Mouse (Mus musculus): Measurements from ENCODE around the gene Nhsl1. TPM values are rescaled to one million over a fixed set of nuclear protein-coding genes. Genes with fewer than 3 reads are reported as not detected.

The Nhsl1 gene
- total RNA-seq (2021): 1 to 10 TPM; 6.6 to 7.5 TPM
- long read RNA-seq, experiment 1, partial matches to known transcripts: 4 of 4 reads
- long read RNA-seq, experiment 1, other reads (novel, unspliced or antisense): 0 of 4 reads
- long read RNA-seq, experiment 2, partial matches to known transcripts: 2 of 2 reads
- long read RNA-seq, experiment 2, other reads (novel, unspliced or antisense): 0 of 2 reads

DNA sequence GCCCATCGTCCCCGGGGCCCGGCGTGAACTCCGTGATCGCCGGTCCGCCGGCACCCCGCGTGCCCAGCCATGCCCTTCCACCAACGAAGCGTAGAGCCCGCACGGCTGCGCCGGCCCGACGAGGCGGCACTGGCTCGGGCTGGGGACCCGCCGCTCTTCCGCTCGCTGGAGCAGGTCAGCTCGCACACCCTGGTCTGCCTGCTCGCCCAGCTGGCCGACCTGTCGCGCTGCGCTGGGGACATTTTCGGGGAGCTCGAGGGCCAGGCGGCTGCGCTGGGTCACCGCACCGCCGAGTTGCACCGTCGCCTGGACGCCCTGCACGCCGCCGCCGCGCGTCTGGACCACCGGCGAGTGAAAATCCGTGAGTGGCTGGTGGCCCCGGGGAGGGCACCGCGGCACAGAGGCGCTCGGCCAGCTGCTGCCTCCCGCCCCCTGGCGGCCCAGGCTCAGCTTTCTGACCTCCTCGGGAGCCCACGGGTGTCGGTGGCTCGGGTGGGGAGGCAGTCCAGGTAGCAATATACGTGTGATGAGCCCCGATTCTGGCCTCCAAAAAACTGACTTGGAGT lies at the start of gene Nhsl1:
Gene Nhsl1, plus strand, starts transcription at position 70 of the 566 bp plus-strand sequence.
- peak; percentile 70 for DNase-seq
- intact Hi-C loops (cut with DNase I; ENCODE audit: low total_unique reads): no loop called here

- no peak for DNase-seq
- intact Hi-C loops (cut with DNase I; ENCODE audit: low total_unique reads): no loop called here
Measured at GRCm38 (mm10) chr10:18276090-18276734, 42.6 kb upstream of the Nhsl1 start.

DNA sequence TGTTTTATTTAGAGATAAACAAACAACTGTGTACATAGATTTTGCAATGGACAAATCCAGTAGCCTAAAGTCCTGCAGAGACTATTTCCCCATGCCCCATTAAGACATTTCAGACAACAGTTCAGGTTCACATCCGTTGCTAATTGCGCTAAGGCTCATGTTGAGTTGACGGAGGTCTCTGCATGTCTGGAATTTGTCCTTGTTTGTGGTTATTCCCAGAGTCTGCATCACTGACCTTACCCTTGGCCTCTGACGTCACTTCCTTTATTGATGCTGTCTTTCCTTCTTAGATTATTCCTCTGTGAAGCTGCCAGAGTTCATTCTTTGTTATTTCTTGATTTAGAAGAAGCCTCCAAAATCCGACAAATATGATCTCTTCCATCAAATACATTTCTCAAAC lies 34.8 kb upstream of the Nhsl1 start:
- intact Hi-C loops (cut with DNase I; ENCODE audit: low total_unique reads): no loop called here
- no peak for DNase-seq

DNA sequence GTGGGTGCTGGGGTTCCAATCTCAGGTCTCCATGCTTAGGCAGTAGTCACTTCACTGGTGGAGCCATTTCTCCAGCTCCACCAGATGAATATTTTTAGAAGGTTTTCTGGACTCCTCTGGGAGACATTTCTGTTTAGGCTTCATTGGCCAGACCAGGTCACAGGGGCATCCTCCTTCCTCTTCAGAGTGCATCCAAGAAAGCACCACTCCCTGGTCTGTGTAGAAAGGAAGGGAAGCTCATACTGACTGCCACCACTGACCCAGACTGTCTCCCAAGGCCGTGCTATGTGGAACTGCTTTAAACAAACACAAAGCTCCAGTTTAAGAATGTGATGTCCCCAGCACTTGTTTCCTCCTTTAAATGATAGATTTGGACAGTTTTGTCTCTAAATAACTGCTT lies 29.3 kb upstream of the Nhsl1 start:
- DNase-seq: no peak
- intact Hi-C loops (cut with DNase I; ENCODE audit: low total_unique reads): no loop called here

- no peak for DNase-seq
- intact Hi-C loops (cut with DNase I; ENCODE audit: low total_unique reads): no loop called here
Measured at GRCm38 (mm10) chr10:18305106-18305505, 13.7 kb upstream of the Nhsl1 start.

DNA sequence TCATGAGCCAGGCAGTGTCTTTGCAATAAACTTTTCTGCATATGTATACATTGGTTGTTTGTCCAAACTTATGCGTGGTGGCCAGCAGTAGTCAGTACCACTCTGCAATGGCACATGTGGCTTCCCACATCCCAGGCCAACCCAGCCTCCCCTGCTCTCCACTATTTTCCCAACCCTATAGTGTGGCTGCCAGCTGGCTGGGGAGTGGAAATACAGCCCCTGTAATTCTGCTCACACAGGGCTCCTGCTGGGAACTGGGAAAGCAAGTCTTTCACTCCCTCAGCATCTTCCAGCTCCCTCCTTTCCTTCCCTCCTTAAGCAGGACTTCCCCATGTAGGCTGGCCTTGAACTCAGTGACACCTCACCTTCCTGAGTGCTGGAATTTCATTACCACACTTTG lies 3.7 kb upstream of the Nhsl1 start:
- intact Hi-C loops (cut with DNase I; ENCODE audit: low total_unique reads): no loop called here
- no peak for DNase-seq

DNA sequence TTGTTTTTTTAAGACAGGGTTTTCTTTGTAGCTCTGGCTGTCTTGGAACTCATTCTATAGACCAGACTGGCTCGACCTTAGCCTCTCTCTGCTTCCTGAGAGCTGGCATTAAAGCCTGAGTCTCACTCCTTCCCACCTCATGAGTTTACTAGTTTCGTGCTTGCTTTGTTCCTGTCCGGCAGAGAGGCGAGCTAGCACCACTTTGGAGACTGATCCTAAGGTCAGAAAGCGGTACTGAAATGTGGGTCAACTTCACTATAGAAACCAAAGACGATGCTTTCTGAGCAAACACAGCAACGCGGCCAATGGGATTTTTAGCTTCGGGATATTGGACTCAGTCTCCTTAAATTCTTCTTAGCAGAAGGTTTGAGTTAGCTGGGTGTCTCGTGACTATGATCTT lies 1.3 kb upstream of the Nhsl1 start:
- DNase-seq: no peak
- intact Hi-C loops (cut with DNase I; ENCODE audit: low total_unique reads): no loop called here

DNA sequence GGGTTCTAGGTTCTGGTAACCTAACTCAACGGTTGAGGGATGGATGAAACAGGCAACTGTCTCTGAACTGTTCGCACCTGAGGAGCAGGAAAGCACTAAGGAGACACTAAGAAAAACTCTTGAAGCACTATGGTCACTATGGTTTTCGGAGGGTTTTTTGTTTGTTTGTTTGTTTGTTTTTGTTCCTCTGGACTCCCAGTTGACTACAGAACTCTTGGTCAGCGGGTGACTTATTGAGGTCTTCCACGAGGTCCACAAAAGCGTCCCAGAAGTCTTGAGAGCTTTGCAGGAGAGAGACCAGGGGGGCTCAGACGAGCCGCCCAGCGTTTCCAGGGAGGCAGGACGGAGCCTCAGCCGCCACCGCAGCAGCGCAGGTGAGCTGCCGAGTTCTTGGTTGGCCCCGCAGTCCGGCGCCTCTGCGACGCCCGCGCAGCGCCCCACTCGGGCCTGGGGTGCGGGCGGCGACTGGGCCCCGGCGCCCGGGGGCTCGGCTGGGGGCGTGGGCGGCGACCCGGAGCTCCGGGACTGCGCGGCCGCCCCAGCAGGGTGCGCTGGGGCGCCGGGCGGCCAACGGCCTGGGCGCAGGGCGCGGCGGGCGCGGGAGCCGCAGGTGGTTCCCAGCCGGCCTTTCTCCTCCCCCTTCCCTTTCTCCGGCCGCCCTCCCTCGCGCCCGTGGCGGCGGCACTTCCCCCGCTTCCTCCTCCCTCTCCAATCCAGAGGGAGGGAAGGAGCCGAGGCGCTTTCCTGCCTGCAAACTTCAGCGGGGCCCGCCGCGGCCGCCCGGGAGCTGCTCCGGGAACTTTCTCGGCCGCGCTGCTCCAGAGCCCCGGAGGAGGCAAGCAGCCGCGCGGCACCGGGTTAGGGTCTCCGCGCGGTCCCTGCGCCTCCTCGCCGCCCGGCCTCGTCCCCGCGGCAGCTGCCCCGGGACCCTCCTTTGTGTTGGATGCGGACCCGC lies 547 bp upstream of the Nhsl1 start:
- intact Hi-C loops (cut with DNase I; ENCODE audit: low total_unique reads): no loop called here
- DNase-seq: peak; percentile 62

GRCm38 (mm10) chr10:18319691-18320090 lies 906 bp downstream of the Nhsl1 start:
- DNase-seq: no peak
- intact Hi-C loops (cut with DNase I; ENCODE audit: low total_unique reads): no loop called here

DNA sequence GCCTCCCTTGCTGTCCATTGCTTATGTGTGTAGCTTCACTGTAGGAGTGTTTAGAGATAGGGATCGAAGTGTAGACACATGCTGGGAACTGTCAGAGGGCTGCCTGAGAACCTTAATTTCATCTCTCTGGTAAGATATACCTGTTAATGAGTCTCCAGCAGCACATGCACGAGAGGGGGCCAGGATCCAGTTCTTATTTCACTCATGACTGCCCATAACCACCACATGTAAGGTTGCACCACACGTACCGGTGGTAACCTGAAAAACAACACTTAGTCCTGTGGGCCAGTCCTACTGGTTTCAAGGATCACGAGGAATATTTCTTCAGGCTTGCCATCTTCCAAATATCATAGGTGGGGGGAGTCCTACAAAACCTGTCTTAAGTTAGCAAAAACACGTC lies 3.1 kb downstream of the Nhsl1 start:
- intact Hi-C loops (cut with DNase I; ENCODE audit: low total_unique reads): no loop called here
- no peak for DNase-seq

- no peak for DNase-seq
- intact Hi-C loops (cut with DNase I; ENCODE audit: low total_unique reads): no loop called here
Measured at GRCm38 (mm10) chr10:18323701-18324100, 4.9 kb downstream of the Nhsl1 start.

- DNase-seq: no peak
- intact Hi-C loops (cut with DNase I; ENCODE audit: low total_unique reads): no loop called here
Measured at GRCm38 (mm10) chr10:18328331-18328908, 9.6 kb downstream of the Nhsl1 start.

- DNase-seq: peak; percentile 53
- intact Hi-C loops (cut with DNase I; ENCODE audit: low total_unique reads): no loop called here
Measured at GRCm38 (mm10) chr10:18329096-18330038, 10.6 kb downstream of the Nhsl1 start.

DNA sequence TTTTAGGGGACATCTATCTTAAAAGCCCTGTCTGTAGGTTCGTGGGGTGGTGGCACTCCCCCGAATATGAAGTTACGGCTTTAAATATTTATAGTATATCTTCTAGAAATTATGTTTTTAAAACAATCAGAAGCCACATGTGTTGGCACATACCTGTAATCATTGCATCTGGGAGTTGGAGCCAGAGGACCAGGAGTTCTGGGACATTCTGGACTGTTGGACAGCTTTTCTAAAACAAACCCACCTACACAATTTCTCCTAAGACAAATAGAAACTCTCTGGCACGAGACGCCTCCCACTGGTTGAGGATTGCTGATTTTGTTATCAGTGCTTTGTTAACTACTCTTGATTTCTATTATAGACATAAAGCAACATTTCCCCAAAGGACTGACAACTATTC lies 11.7 kb downstream of the Nhsl1 start:
- intact Hi-C loops (cut with DNase I; ENCODE audit: low total_unique reads): no loop called here

GRCm38 (mm10) chr10:18333575-18333974 lies 14.8 kb downstream of the Nhsl1 start:
- DNase-seq: no peak
- intact Hi-C loops (cut with DNase I; ENCODE audit: low total_unique reads): no loop called here

More for the DNA sequence above, 11.7 kb downstream of the Nhsl1 start:
- DNase-seq: no peak

GRCm38 (mm10) chr10:18334176-18334575 lies 15.4 kb downstream of the Nhsl1 start:
- DNase-seq: no peak
- intact Hi-C loops (cut with DNase I; ENCODE audit: low total_unique reads): no loop called here

DNA sequence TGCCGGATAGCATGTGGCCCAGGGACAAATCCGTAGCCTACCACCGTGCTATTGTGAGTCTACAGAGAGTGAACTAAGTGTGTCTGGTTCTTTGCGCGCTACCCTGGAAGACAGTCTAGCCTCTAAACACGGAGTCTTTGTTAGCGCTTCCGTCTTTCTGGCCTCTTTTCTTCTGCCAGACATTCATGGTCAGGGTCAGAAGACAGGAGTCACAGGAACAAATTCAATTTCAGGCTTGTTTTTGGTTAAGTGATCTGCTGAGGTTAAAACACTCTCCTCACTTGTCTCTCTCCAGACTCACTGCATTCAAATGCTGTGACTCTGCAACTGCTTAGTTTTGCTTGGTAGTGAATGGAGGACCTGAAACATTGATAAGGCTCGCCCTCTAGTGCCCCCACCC lies 15.9 kb downstream of the Nhsl1 start:
- intact Hi-C loops (cut with DNase I; ENCODE audit: low total_unique reads): no loop called here
- DNase-seq: no peak

GRCm38 (mm10) chr10:18337725-18338124 lies 18.9 kb downstream of the Nhsl1 start:
- DNase-seq: no peak
- intact Hi-C loops (cut with DNase I; ENCODE audit: low total_unique reads): no loop called here

- DNase-seq: no peak
- intact Hi-C loops (cut with DNase I; ENCODE audit: low total_unique reads): no loop called here
Measured at GRCm38 (mm10) chr10:18339386-18339785, 20.6 kb downstream of the Nhsl1 start.
